Mouse (Mus musculus) intestine, embryonic 14.5 days (tissue): ENCODE measurements around the gene Larp4. TPM values are rescaled to one million over a fixed set of nuclear protein-coding genes. Genes with fewer than 3 reads are reported as not detected.
"Not testable (repeated sequence)": the region's sequence is repeated elsewhere in the genome, so short reads cannot be mapped to it uniquely, and the experiment has no call there.

Experiments
- ATAC-seq: fragments of 200-750 bp; cut with Nextera tagmentation; replicated peaks from 2 replicates; pipeline ENCODE4 v1.8.0; 2017; ENCODE audit warnings: low read depth, moderate number of reproducible peaks, moderate TSS enrichment, moderate library complexity; ENCODE audit not compliant: low FRiP score, low TSS enrichment
- DNase-seq: peaks from one replicate; pipeline ENCODE4 v3.0.0-alpha.2; 2018; ENCODE audit warnings: low spot score
- H3K27ac ChIP-seq: fragments of 300-500 bp; sonication (generic); 2 replicates; pipeline ENCODE4 v1.5.1; 2014; ENCODE audit warnings: low read depth, mild to moderate bottlenecking, control low read depth
- H3K27me3 ChIP-seq: fragments of 300-500 bp; sonication (generic); replicated peaks from 2 replicates; pipeline ENCODE4 v1.6.1; 2014; ENCODE audit warnings: low read length, control low read depth; ENCODE audit not compliant: control insufficient read depth, insufficient read depth
- H3K36me3 ChIP-seq: fragments of 300-500 bp; sonication (generic); 2 replicates; pipeline ENCODE4 v1.6.1; 2014; ENCODE audit warnings: low read length, control low read depth; ENCODE audit not compliant: control insufficient read depth, insufficient read depth
- H3K4me1 ChIP-seq: fragments of 300-500 bp; sonication (generic); replicated peaks from 2 replicates; pipeline ENCODE4 v1.6.1; 2014; ENCODE audit warnings: low read length, control low read depth, mixed read lengths; ENCODE audit not compliant: control insufficient read depth, insufficient read depth
- H3K4me2 ChIP-seq: fragments of 300-500 bp; sonication (generic); 2 replicates; pipeline ENCODE4 v1.6.1; 2014; ENCODE audit warnings: low read length
- H3K4me3 ChIP-seq: fragments of 300-500 bp; sonication (generic); 2 replicates; pipeline ENCODE4 v1.5.1; 2014; ENCODE audit warnings: low read depth, low read length, control low read depth, mixed read lengths
- H3K9ac ChIP-seq: fragments of 300-500 bp; sonication (generic); 2 replicates; pipeline ENCODE4 v1.6.1; 2014; ENCODE audit warnings: mild to moderate bottlenecking, low read length
- H3K9me3 ChIP-seq: fragments of 300-500 bp; sonication (generic); 2 replicates; pipeline ENCODE4 v1.6.1; 2016; ENCODE audit warnings: low read length, control low read depth; ENCODE audit not compliant: control insufficient read depth
- WGBS: fragments of 180-500 bp; shearing (Covaris S2); extraction: QIAGEN DNeasy Blood & Tissue Kit; methylation state at CpG from one replicate; pipeline ENCODE4 v1.1.7; 2014; 5-methylcytosine and 5-hydroxymethylcytosine counted together
- polyA plus RNA-seq: library from polyadenylated mRNA; unstranded; fragments of >200 nt; fragmentation: Nextera tagmentation; extraction: Ambion mirVana; gene quantifications from 2 replicates; pipeline ENCODE4 v1.2.1, GENCODE M21; 2014

Larp4 gene
- polyA plus RNA-seq, result 47.3 and 49.0 TPM in 2 replicates

GRCm38 (mm10) chr15:99969765-99970164 lies at the start of gene Larp4:
Larp4 (plus strand) TSS chr15:99970065.
- not testable (repeated sequence) for H3K9ac ChIP-seq, H3K27ac ChIP-seq, DNase-seq, H3K4me3 ChIP-seq, H3K27me3 ChIP-seq, H3K9me3 ChIP-seq, ATAC-seq, H3K4me1 ChIP-seq, H3K36me3 ChIP-seq, H3K4me2 ChIP-seq
- WGBS, result 89% methylated on average over 6 of the region's 6 CpGs

GRCm38 (mm10) chr15:99931231-99931630 lies 38.6 kb upstream of the Larp4 start:
- H3K9ac ChIP-seq, result no peak overlapping the region
- WGBS, result 80% methylated on average over 8 of the region's 8 CpGs
- no peak overlapping the region for H3K27ac ChIP-seq
- DNase-seq (no peak), ATAC-seq (no peak)
- no peak overlapping the region for H3K4me2 ChIP-seq
- no peak overlapping the region for H3K4me3 ChIP-seq
- H3K27me3 ChIP-seq, result no peaks in the 10 kb centered on the region
- no peaks in the 10 kb centered on the region for H3K4me1 ChIP-seq
- H3K9me3 ChIP-seq, result no peaks in the 10 kb centered on the region
- no peaks in the 10 kb centered on the region for H3K36me3 ChIP-seq

DNA sequence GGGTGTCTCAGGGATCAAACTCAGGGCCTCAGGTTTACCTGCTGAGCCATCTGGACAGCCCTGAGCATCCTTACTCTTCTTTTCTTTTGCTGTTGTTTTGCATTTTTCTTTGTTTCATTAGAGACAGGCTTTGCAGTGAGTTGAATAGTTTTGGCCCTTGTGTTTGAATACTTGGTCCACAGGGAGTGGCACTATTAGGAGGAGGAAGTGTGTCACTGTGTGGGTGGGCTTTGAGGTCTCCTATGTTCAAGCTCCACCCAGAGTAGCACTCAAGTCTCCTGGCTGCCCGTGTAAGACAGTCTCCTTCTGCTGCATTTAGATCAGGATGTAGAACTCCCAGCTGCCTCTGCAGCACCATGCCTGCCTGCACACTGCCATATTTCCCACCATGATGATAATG lies 35.4 kb upstream of the Larp4 start:
- Histone ChIP-seq H3K9me3 (no peaks in the 10 kb centered on the region), H3K27ac (no peak overlapping the region), H3K36me3 (no peaks in the 10 kb centered on the region), H3K4me3 (no peak overlapping the region), H3K4me1 (no peaks in the 10 kb centered on the region), H3K9ac (no peak overlapping the region), H3K27me3 (no peaks in the 10 kb centered on the region), H3K4me2 (no peak overlapping the region)
- ATAC-seq, result no peak
- WGBS, result 43% methylated on average over 1 of the region's 1 CpGs
- no peak for DNase-seq

- WGBS, result 90% methylated on average over 3 of the region's 3 CpGs
- no peak overlapping the region for H3K27ac ChIP-seq
These were observed 33.2 kb upstream of the Larp4 start for GRCm38 (mm10) chr15:99936659-99937058.

DNA sequence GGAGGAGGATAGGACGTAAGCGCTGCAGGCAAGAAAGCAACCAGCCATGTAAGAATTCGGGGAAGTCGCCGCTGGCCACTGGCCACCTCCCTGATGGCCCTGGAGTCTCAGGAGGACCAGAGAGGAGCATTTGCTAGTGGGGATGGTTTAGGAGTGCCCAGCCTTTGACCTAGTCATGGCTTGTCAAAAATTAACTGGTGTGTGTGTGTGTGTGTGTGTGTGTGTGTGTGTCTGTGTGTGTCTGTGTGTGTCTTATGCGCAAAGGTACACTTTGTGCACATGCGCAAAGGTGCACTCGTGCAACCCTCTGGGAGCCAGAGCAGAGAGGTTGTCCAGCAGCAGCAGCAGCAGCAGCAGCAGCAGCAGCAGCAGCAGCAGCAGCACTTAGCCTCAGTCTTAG lies 32.0 kb upstream of the Larp4 start:
- WGBS, result 77% methylated on average over 8 of the region's 8 CpGs
- no peak for ATAC-seq
- H3K4me2 ChIP-seq, result no peak overlapping the region

More at GRCm38 (mm10) chr15:99936659-99937058, 33.2 kb upstream of the Larp4 start:
- Histone ChIP-seq H3K9ac (no peak overlapping the region), H3K4me2 (no peak overlapping the region), H3K9me3 (no peaks in the 10 kb centered on the region), H3K4me1 (no peaks in the 10 kb centered on the region), H3K36me3 (no peaks in the 10 kb centered on the region), H3K4me3 (no peak overlapping the region), H3K27me3 (no peaks in the 10 kb centered on the region)
- ATAC-seq (no peak), DNase-seq (no peak)

DNA sequence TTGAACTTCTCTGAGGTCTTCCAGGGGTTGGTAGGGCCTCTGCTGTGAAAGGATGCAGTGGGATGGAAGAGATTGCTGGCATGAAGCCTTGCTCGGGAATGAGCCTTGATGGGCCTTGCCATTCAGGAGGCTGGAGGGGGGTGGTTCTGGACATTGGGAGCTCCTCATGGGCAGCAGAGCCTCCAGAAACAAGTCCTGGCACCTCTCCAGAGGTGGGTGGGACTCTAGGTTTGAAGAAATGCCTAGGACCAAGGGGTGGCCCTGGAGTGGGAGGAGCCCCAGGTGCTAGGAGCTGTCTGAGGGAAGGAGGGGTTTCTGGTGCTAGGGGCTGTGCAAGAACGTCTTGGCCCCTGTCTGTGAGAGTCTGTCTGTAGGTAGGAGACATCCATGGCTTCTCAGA lies 29.4 kb upstream of the Larp4 start:
- DNase-seq (no peak), ATAC-seq (no peak)
- 56% methylated on average over 2 of the region's 2 CpGs for WGBS
- H3K36me3 ChIP-seq, result no peaks in the 10 kb centered on the region
- no peak overlapping the region for H3K27ac ChIP-seq
- no peaks in the 10 kb centered on the region for H3K27me3 ChIP-seq
- H3K4me1 ChIP-seq, result no peaks in the 10 kb centered on the region
- H3K4me3 ChIP-seq, result no peak overlapping the region
- 0 out of 2 replicates have a peak, but pooled peaks cover 4% of the 10 kb centered on the region for H3K9me3 ChIP-seq
- H3K4me2 ChIP-seq, result no peak overlapping the region
- H3K9ac ChIP-seq, result no peak overlapping the region

More for the DNA sequence above, 32.0 kb upstream of the Larp4 start:
- H3K36me3 ChIP-seq, result no peaks in the 10 kb centered on the region
- H3K4me1 ChIP-seq, result no peaks in the 10 kb centered on the region
- H3K9me3 ChIP-seq, result no peaks in the 10 kb centered on the region
- H3K27ac ChIP-seq, result no peak overlapping the region
- no peak overlapping the region for H3K9ac ChIP-seq
- no peak overlapping the region for H3K4me3 ChIP-seq
- H3K27me3 ChIP-seq, result no peaks in the 10 kb centered on the region
- DNase-seq, result no peak

DNA sequence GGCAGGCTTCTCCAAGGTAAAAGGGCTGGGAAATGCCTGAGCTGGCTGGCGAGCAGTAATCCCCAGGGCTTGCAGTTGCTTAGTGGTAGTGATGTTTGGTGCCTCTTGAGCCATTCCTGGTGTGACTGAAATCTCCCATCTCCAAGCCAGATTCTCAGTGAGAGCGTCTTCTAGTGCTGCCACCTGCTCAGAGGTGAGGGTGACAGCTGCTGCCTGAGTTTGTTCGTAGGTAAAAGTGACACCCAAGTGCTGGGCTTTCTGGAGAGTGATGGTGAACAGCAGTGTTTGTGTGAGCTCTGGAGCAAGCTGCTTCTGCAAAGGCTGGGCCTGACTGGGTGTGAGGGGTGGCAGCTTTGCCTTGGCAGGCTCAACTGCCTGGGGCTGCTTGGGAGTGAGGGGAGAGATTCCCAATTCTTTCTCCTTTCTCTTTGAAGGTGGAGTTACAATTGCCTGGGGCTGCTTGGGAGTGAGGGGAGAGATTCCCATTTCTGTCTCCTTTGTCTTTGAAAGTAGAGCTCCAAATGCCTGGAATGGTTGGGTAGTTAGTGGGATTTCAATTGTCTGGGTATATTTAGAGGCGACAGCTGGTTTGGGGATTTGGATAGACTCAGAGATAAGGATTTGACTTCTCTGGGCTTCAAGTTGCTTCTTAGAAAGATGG lies 28.8 kb upstream of the Larp4 start:
- Histone ChIP-seq H3K36me3 (no peaks in the 10 kb centered on the region), H3K4me2 (no peak overlapping the region), H3K27me3 (no peaks in the 10 kb centered on the region), H3K9me3 (0 out of 2 replicates have a peak, but pooled peaks cover 4% of the 10 kb centered on the region), H3K27ac (no peak overlapping the region), H3K4me3 (no peak overlapping the region), H3K9ac (no peak overlapping the region), H3K4me1 (no peaks in the 10 kb centered on the region)
- ATAC-seq (no peak), DNase-seq (no peak)
- 69% methylated on average over 4 of the region's 4 CpGs for WGBS

GRCm38 (mm10) chr15:99955324-99955723 lies 14.5 kb upstream of the Larp4 start:
- Histone ChIP-seq H3K27ac (no peak overlapping the region), H3K9ac (no peak overlapping the region), H3K4me2 (no peak overlapping the region), H3K4me1 (no peaks in the 10 kb centered on the region), H3K27me3 (no peaks in the 10 kb centered on the region), H3K36me3 (no peaks in the 10 kb centered on the region), H3K9me3 (no peaks in the 10 kb centered on the region), H3K4me3 (no peak overlapping the region)
- DNase-seq (no peak), ATAC-seq (no peak)
- WGBS, result 80% methylated on average over 4 of the region's 4 CpGs

DNA sequence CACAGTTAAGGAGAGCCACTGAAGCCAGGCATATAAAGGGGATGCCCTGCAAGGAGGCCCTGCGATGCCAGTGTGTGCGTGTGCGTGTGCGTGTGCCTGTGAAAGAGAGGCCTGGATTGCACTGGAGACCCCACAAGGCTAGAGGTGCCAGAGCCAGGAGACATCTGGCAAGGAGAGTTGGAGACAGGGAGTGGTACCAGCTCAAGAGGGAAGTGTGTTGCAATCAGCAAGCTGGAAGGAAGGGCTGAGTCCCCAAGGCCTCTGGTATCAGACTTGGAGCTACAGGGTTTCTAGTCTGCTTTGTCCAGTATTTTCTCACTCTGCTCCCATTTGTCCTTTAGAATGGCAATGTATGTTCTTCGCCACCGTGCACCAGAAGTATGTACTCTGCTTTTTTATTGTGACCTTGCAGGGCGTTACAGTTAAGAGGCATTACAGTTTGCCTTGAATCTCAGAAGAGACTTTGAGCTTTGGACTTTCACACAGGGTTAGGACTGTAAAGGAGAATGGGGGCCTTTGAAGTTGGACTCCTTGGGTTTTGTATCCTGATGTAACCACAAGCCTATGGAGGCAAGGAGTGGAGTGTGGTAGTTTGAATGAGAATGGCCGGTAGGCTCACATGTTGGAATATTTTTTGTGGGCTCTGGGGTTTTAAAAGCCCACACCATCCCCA lies 4.6 kb upstream of the Larp4 start:
- H3K27ac ChIP-seq, result no peak overlapping the region
- no peak overlapping the region for H3K4me3 ChIP-seq
- no peaks in the 10 kb centered on the region for H3K9me3 ChIP-seq
- no peaks in the 10 kb centered on the region for H3K27me3 ChIP-seq
- no peak overlapping the region for H3K4me2 ChIP-seq
- H3K4me1 ChIP-seq, result no peaks in the 10 kb centered on the region
- H3K9ac ChIP-seq, result no peak overlapping the region
- ATAC-seq, result 0 out of 2 replicates have a peak, but pooled peaks have one; percentile 43
- DNase-seq, result no peak
- H3K36me3 ChIP-seq, result no peaks in the 10 kb centered on the region
- WGBS, result 86% methylated on average over 8 of the region's 8 CpGs
